Mouse (Mus musculus) monocyte, adult 5-6 weeks (primary cell): Measurements from ENCODE around the gene Mlh3. TPM values are rescaled to one million over a fixed set of nuclear protein-coding genes. Genes with fewer than 3 reads are reported as not detected.
"Not testable (repeated sequence)": the region's sequence is repeated elsewhere in the genome, so short reads cannot be mapped to it uniquely, and the experiment has no call there.

Experiments
- ATAC-seq: fragments of 153-309, 156-312 bp; replicated peaks from 2 replicates; pipeline ENCODE4 v1.8.0; 2017; ENCODE audit warnings: mild to moderate bottlenecking; ENCODE audit not compliant: low TSS enrichment, insufficient number of reproducible peaks, severe bottlenecking, poor library complexity, low FRiP score
- total RNA-seq: library from RNA; stranded (forward); fragments of 200-1000, 200-491, 200-594 nt; gene quantifications from 3 replicates; pipeline ENCODE4 v1.2.3, GENCODE M21; 2017

The Mlh3 gene
- total RNA-seq, 1 experiment from 2014 or later = 4.7 TPM

GRCm38 (mm10) chr12:85284996-85285395 is 14.6 kb upstream of the Mlh3 start:
- ATAC-seq = no peak

- no peak for ATAC-seq
Observed at GRCm38 (mm10) chr12:85284331-85284730, 13.9 kb upstream of the Mlh3 start.

- ATAC-seq = not testable (repeated sequence)
Observed at GRCm38 (mm10) chr12:85281756-85282155, 11.4 kb upstream of the Mlh3 start.

- ATAC-seq = no peak
Observed at GRCm38 (mm10) chr12:85280845-85281651, 10.6 kb upstream of the Mlh3 start.

- peak; percentile 99 for ATAC-seq
Observed at GRCm38 (mm10) chr12:85280105-85280844, 9.9 kb upstream of the Mlh3 start.

- 0 out of 2 replicates have a peak, but pooled peaks have one; percentile 7 for ATAC-seq
Observed at GRCm38 (mm10) chr12:85279396-85280080, 9.1 kb upstream of the Mlh3 start.

GRCm38 (mm10) chr12:85278919-85279318 is 8.5 kb upstream of the Mlh3 start:
- no peak for ATAC-seq

- ATAC-seq = no peak
Observed at GRCm38 (mm10) chr12:85276273-85276672, 5.9 kb upstream of the Mlh3 start.

GRCm38 (mm10) chr12:85273508-85273907 is 3.1 kb upstream of the Mlh3 start:
- no peak for ATAC-seq

- ATAC-seq = no peak
Observed at GRCm38 (mm10) chr12:85271843-85272206, 1.4 kb upstream of the Mlh3 start.

GRCm38 (mm10) chr12:85271132-85271842 is 888 bp upstream of the Mlh3 start:
- ATAC-seq = no peak

- no peak for ATAC-seq
Observed at GRCm38 (mm10) chr12:85269821-85270220, 578 bp downstream of the Mlh3 start.

- ATAC-seq = no peak
Observed at GRCm38 (mm10) chr12:85266248-85266647, 4.2 kb downstream of the Mlh3 start.

- ATAC-seq = no peak
Observed at GRCm38 (mm10) chr12:85264940-85265339, 5.5 kb downstream of the Mlh3 start.

- ATAC-seq = no peak
Observed at GRCm38 (mm10) chr12:85264531-85264930, 5.9 kb downstream of the Mlh3 start.

- ATAC-seq = no peak
Observed at GRCm38 (mm10) chr12:85263190-85263589, 7.2 kb downstream of the Mlh3 start.

- no peak for ATAC-seq
Observed at GRCm38 (mm10) chr12:85262489-85262888, 7.9 kb downstream of the Mlh3 start.

- ATAC-seq = peak; percentile 89
Observed at GRCm38 (mm10) chr12:85257008-85257639, 13.3 kb downstream of the Mlh3 start.
